Mouse (Mus musculus) brain, adult 2 months (tissue): ENCODE measurements around the gene Raet1e.
"Not testable (repeated sequence)": the region's sequence is repeated elsewhere in the genome, so short reads cannot be mapped to it uniquely, and the experiment has no call there.

Experiments used
- DNase-seq: peaks from one replicate; pipeline ENCODE4 v3.0.0; 2011; ENCODE audit warnings: low read depth, low spot score

Raet1e gene

DNA sequence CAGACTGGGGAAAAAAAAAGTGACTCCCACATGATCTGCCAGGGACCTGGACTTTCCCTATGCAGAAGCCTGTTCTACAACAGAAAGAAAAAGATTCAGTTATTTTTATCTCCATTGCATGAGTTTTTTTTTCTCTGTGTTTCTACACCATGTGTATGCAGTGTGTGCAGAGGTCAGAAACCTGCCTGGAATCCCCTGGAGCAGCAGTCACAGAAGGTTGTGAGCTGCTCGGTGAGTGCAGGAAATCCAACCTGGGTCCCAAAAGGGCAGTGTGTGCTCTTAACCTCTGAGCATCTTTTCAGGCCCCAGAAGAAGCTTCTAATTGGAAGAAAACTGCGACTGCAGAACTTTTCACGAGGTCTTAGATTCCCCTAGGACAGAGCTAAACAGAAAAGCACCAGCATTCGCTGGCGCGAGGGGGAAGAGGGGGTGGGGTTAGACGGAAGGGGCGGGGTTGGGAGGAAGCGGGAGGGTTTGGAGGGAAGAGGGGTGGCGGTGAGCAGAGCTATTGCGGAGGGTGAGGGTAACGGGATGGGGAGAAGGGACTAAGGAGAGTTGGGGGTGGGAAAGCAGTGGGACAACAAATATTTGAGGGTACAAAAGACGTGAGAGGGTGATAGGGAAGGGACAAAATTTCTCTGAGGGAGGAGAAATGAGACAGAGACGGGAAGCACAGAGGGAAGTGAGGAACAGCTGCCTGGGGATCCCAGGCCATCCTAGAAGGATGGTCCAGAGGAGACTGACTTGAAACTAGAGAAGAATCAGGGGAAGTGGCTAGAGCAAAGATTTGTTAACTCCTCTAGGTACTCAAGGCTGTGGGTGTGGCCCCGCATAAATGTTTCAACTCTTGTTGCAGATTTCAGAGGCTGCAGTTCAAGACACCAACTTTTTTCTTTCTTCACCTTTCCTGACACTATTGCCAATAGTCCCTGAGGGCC lies 203.3 kb downstream of the Raet1e start:
- not testable (repeated sequence) for DNase-seq

GRCm38 (mm10) chr10:22362466-22362865 lies 204.1 kb downstream of the Raet1e start:
- not testable (repeated sequence) for DNase-seq

DNA sequence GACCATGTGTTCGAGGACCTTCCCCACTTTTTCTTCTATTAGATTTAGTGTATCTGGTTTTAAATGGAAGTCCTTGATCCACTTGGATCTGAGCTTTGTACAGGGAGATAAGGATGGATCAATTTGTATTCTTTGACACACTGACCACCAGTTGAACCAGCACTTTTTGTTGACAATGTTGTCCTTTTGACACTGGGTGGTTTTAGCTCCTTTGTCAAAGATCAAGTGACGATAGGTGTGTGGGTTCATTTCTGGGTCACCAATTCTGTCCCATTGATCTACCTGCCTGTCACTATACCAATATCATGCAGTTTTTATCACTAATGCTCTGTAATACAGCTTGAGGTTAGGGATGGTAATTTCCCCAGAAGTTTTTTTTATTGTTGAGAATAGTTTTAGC lies 206.5 kb downstream of the Raet1e start:
- DNase-seq = not testable (repeated sequence)

- DNase-seq = not testable (repeated sequence)
Measured at GRCm38 (mm10) chr10:22381226-22381625, 222.9 kb downstream of the Raet1e start.

- not testable (repeated sequence) for DNase-seq
Measured at GRCm38 (mm10) chr10:22390146-22390545, 231.8 kb downstream of the Raet1e start.

DNA sequence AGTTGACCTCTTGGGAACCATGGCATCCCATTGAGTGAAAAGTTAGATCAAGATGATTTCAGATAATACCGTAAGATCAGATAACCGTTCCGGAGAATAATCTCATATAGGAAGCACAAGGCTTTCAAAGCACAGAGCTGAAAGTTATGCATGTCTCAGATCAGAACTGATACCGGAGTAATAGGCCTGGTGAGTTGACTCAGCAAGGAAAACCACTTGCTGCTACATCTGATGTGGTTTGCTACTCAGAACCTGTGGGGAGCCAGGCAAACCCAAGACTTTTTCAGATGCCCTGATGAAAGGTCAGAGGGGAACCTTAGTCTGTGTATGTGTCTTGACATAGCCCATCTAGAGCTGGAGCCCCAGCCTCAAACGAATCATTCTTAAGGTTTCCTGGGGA lies 233.2 kb downstream of the Raet1e start:
- not testable (repeated sequence) for DNase-seq

DNA sequence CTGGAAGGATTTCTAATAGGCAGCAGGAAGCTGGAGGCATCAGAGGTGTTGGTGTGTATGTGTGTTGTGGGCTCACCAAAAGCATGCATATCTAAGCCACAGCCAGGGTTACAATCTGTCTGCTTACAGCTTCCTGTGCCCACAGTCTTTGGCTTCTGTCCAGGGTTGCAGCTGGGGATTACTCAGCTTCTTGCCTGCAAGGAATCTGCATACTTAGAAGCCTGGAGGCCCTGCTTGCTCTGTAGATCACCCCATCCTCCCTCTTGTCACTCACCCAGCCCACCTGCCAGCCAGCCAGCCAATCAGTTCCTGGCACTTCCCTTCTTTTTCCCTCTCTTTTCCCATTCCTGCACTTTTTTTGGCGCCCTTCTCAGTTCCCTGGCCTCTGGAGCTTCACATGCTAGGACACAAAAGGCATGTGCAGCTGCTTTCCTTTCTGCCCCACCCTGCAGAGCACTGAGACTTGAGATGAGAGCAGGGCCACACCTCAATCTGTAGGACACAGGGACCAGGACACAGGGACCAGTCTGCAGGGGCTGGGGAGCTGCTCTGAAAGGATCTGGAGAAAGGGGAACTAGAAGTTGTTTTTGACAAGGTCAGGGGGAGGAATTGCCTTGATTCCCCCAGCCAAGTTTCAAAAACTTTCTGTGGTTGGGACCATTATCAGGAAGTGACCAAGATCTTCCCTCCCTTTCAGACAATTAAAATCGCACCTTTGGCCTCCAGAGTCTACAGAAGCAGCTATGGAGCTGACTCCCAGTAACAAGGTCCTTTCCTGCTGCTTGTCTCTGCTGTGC lies 234.9 kb downstream of the Raet1e start:
- not testable (repeated sequence) for DNase-seq

DNA sequence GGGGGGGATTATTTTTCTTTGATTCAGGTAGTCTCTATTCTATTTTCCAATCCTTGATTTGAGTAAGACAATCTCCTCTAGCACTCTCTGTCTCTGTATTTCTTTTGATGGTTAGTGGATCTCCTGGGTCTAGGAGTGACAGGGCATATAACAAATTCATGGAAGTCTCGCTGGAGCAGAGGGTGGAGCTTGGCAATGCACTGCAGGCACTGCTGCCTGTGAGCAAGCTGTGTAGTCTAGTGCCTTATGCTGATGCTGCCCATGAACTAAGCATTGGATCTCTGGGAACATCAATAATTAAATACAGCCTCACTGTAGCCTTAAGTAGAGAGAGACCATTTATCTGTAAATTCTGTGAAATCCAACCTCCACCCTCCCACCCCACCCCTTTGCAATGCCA lies 238.3 kb downstream of the Raet1e start:
- not testable (repeated sequence) for DNase-seq

GRCm38 (mm10) chr10:22402225-22402917 lies 244.0 kb downstream of the Raet1e start:
- DNase-seq = peak; percentile 37

DNA sequence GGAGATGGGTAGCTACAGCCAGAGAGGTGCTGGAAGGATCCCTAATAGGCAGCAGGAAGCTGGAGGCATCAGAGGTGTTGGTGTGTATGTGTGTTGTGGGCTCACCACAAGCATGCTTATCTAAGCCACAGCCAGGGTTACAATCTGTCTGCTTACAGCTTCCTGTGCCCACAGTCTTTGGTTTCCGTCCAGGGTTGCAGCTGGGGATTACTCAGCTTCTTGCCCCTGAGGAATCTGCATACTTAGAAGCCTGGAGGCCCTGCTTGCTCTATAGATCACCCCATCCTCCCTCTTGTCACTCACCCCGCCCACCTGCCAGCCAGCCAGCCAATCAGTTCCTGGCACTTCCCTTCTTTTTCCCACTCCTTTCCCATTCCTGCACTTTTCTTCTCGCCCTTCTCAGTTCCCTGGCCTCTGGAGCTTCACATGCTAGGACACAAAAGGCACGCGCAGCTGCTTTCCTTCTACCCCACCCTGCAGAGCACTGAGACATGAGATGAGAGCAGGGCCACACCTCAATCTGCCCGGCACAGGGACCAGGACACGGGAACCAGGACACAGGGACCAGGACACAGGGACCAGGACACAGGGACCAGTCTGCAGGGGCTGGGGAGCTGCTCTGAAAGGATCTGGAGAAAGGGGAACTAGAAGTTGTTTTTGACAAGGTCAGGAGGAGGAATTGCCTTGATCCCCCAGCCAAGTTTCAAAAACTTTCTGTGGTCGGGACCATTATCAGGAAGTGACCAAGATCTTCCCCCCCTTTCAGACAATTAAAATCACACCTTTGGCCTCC lies 255.5 kb downstream of the Raet1e start:
- peak; percentile 66 for DNase-seq
